In genomic region chr7:82719285-82719684, GRCm38 (mm10) we compare ENCODE assay signal across 9 mouse cellular contexts.
DNase-seq lines count a peak whose midpoint lies in the region; ATAC-seq lines count a peak whose summit lies in the region.
"Had no signal": no experiment of that assay in that cellular context is flagged by ENCODE, and none has a peak within 500 bp of the region (broad histone marks: within the 10 kb centered on the region; RNA-seq: fewer than 3 reads in every experiment).

No protein-coding gene starts in this region.

- peaks cover 6% of the 10 kb centered on the region for H3K4me1 ChIP-seq in hindbrain, embryonic 16.5 days (ENCODE audit: control insufficient read depth, insufficient read depth, low read depth, low read length)

- ATAC-seq in hindbrain, embryonic 16.5 days = peak; percentile 55; the same call in 1 of the 2 replicates

- DNase-seq in adrenal gland, postnatal 25 days = peak; percentile 8
- DNase-seq in adrenal gland, postnatal 36 days = no peak
- DNase-seq in left cerebral cortex, postnatal 4 days = peak; percentile 59
- no peak for DNase-seq in left cerebral cortex, postnatal 36 days (ENCODE audit: low spot score in 2 of 2)
- DNase-seq in retina, postnatal 7 days (ENCODE audit: low read depth, low spot score) = peak; percentile 30
- DNase-seq in right cerebral cortex, adult 18-20 months = no peak
- no peak for DNase-seq in right cerebral cortex, postnatal 25 days

- intact Hi-C loops in left cerebral cortex, postnatal 4 days (cut with DNase I) = loop anchor here (5.0 kb wide), 2 partner anchors 148 to 828 kb away; partner anchors contain the start of gene Mex3b
- intact Hi-C loops in left cerebral cortex, postnatal 36 days (cut with DNase I) = loop anchor here (10.0 kb wide), 1 partner anchor 956 kb away; no protein-coding TSS in a partner anchor

- no peak overlapping the region for H3K9ac ChIP-seq in hindbrain, embryonic 16.5 days (ENCODE audit: low read depth, low read length)

- H3K9me3 ChIP-seq in hindbrain, embryonic 16.5 days (ENCODE audit: control insufficient read depth, low read length) = no peaks in the 10 kb centered on the region
- H3K9me3 ChIP-seq: megakaryocyte, embryonic 14.5 days had no signal

- no peak overlapping the region for H3K4me3 ChIP-seq in hindbrain, embryonic 16.5 days (ENCODE audit: low read length)
- H3K4me3 ChIP-seq: megakaryocyte, embryonic 14.5 days had no signal

- WGBS in hindbrain, embryonic 16.5 days = 63% methylated on average over 5 of the region's 5 CpGs

- H3K27ac ChIP-seq in hindbrain, embryonic 16.5 days (ENCODE audit: low read depth, low read length) = no peak overlapping the region

- no peak overlapping the region for H3K4me2 ChIP-seq in hindbrain, embryonic 16.5 days (ENCODE audit: low read length)

- no peaks in the 10 kb centered on the region for H3K27me3 ChIP-seq in hindbrain, embryonic 16.5 days (replicated peaks; ENCODE audit: control insufficient read depth, insufficient read depth, low read length)
- H3K27me3 ChIP-seq: megakaryocyte, embryonic 14.5 days had no signal

- H3K36me3 ChIP-seq in hindbrain, embryonic 16.5 days (ENCODE audit: control insufficient read depth, insufficient read depth, low read length) = no peaks in the 10 kb centered on the region

Comparison
In these comparisons a context has a peak if more than half of its experiments do, and no peak if none do; other contexts are left out.
1. DNase-seq: peak in adrenal gland, postnatal 25 days (single experiment), left cerebral cortex, postnatal 4 days (single experiment) and retina, postnatal 7 days (single experiment); none in adrenal gland, postnatal 36 days (0 of 2), left cerebral cortex, postnatal 36 days (0 of 2), right cerebral cortex, adult 18-20 months (single experiment) and right cerebral cortex, postnatal 25 days (single experiment).